Mouse (Mus musculus) CH12.LX (cell line): ENCODE results near the gene Ap1s3. TPM values are rescaled to one million over a fixed set of nuclear protein-coding genes. Genes with fewer than 3 reads are reported as not detected.

ENCODE experiments used
- DNase-seq: peaks from one replicate; pipeline ENCODE4 v3.0.0-alpha.2; 2013; ENCODE audit errors: extremely low read depth
- H3K27ac ChIP-seq: 2 replicates; pipeline ENCODE4 v1.5.1; 2012; ENCODE audit warnings: low read depth, mild to moderate bottlenecking, control low read depth, moderate library complexity; ENCODE audit not compliant: insufficient read depth
- H3K27me3 ChIP-seq: replicated peaks from 2 replicates; pipeline ENCODE3; 2012; ENCODE audit warnings: inconsistent platforms
- H3K36me3 ChIP-seq, 2 experiments: replicated peaks in 1 of 2; 2 replicates each; pipeline versions ENCODE3 to v1.6.1; 2012; ENCODE audit warnings: inconsistent platforms in 1 of 2, low read length in 1 of 2, mild to moderate bottlenecking in 1 of 2, mixed read lengths in 1 of 2, moderate library complexity in 1 of 2; ENCODE audit not compliant: control insufficient read depth in 1 of 2, insufficient read depth in 1 of 2
- H3K4me1 ChIP-seq, 2 experiments: 2 replicates each; pipeline ENCODE4 v1.6.1; 2012; ENCODE audit warnings: inconsistent platforms in 1 of 2, moderate library complexity in 1 of 2; ENCODE audit not compliant: insufficient read depth in 2 of 2, control insufficient read depth in 1 of 2
- H3K4me2 ChIP-seq: 2 replicates; pipeline ENCODE4 v1.6.1; 2012; ENCODE audit warnings: low read depth, mild to moderate bottlenecking, control low read depth; ENCODE audit not compliant: poor library complexity, insufficient read depth, severe bottlenecking
- H3K4me3 ChIP-seq, 3 experiments: fragments of 150-350 bp in 1 of 3; sonication (generic) in 1 of 3; replicated peaks in 1 of 3; 2 replicates each; pipeline versions ENCODE3 to v1.5.1; 2011 to 2012; ENCODE audit warnings: low read depth in 2 of 3, low read length in 2 of 3, mild to moderate bottlenecking in 2 of 3, moderate library complexity in 2 of 3, control low read depth in 1 of 3, improper control_type of control experiment in 1 of 3, inconsistent platforms in 1 of 3, mixed read lengths in 1 of 3; ENCODE audit not compliant: poor library complexity in 1 of 3
- H3K79me2 ChIP-seq: replicated peaks from 2 replicates; pipeline ENCODE4 v1.6.1; 2012; ENCODE audit warnings: mild to moderate bottlenecking, moderate library complexity; ENCODE audit not compliant: control insufficient read depth, poor library complexity, insufficient read depth, severe bottlenecking; ENCODE audit errors: extremely low read depth
- H3K9ac ChIP-seq: 2 replicates; pipeline ENCODE4 v1.6.1; 2012; ENCODE audit warnings: low read depth, mild to moderate bottlenecking, control low read depth, moderate library complexity; ENCODE audit not compliant: insufficient read depth
- H3K9me3 ChIP-seq: replicated peaks from 2 replicates; pipeline ENCODE3; 2012; ENCODE audit warnings: low read length, inconsistent platforms, mixed read lengths
- BHLHE40 ChIP-seq: IDR thresholded peaks from 2 replicates; pipeline ENCODE4 v1.6.1; 2011; ENCODE audit warnings: mild to moderate bottlenecking, low read depth, low read length, improper control_type of control experiment
- CTCF ChIP-seq, 2 experiments: IDR thresholded peaks in 1 of 2; conservative IDR thresholded peaks in 1 of 2; 2 replicates each; pipeline ENCODE4 v1.5.1; 2011 to 2012; ENCODE audit warnings: low read depth in 2 of 2, low read length in 2 of 2, improper control_type of control experiment in 1 of 2, inconsistent platforms in 1 of 2, mild to moderate bottlenecking in 1 of 2, moderate library complexity in 1 of 2
- E2F4 ChIP-seq: IDR thresholded peaks from 2 replicates; pipeline ENCODE4 v1.6.1; 2011; ENCODE audit warnings: low read depth, low read length, improper control_type of control experiment; ENCODE audit not compliant: insufficient replicate concordance
- ELF1 ChIP-seq: IDR thresholded peaks from 2 replicates; pipeline ENCODE4 v1.6.1; 2014; ENCODE audit warnings: low read depth, mild to moderate bottlenecking, inconsistent platforms, low read length, improper control_type of control experiment
- HCFC1 ChIP-seq: IDR thresholded peaks from 2 replicates; pipeline ENCODE4 v1.6.1; 2012; ENCODE audit warnings: low read depth, mild to moderate bottlenecking, inconsistent platforms, low read length, improper control_type of control experiment
- IRF4 ChIP-seq: IDR thresholded peaks from 2 replicates; pipeline ENCODE4 v1.6.1; 2014; ENCODE audit warnings: low read depth, mild to moderate bottlenecking, inconsistent platforms, low read length, improper control_type of control experiment
- KAT2A ChIP-seq: IDR thresholded peaks from 2 replicates; pipeline ENCODE4 v1.6.1; 2012; ENCODE audit warnings: low read length, improper control_type of control experiment, inconsistent platforms; ENCODE audit not compliant: insufficient replicate concordance
- NELFE ChIP-seq: IDR thresholded peaks from 2 replicates; pipeline ENCODE4 v1.6.1; 2011; ENCODE audit warnings: low read depth, low read length, improper control_type of control experiment
- RAD21 ChIP-seq: IDR thresholded peaks from 2 replicates; pipeline ENCODE4 v1.6.1; 2011; ENCODE audit warnings: low read depth, mild to moderate bottlenecking, low read length, improper control_type of control experiment, moderate library complexity
- SMC3 ChIP-seq: IDR thresholded peaks from 2 replicates; pipeline ENCODE4 v1.6.1; 2011; ENCODE audit warnings: low read depth, low read length, improper control_type of control experiment
- UBTF ChIP-seq: IDR thresholded peaks from 2 replicates; pipeline ENCODE4 v1.6.1; 2012; ENCODE audit warnings: low read depth, mild to moderate bottlenecking, inconsistent platforms, low read length, improper control_type of control experiment, moderate library complexity
- ZC3H11A ChIP-seq: IDR thresholded peaks from 2 replicates; pipeline ENCODE4 v1.6.1; 2012; ENCODE audit warnings: low read depth, mild to moderate bottlenecking, inconsistent platforms, low read length, improper control_type of control experiment
- ZNF384 ChIP-seq: IDR thresholded peaks from 2 replicates; pipeline ENCODE4 v1.6.1; 2012; ENCODE audit warnings: low read depth, low read length, improper control_type of control experiment, inconsistent platforms
- dilution Hi-C: fragments of 300-500 bp; cut with MboI; formaldehyde crosslinking; loops from 2 replicates; pipeline ENCODE4 v1.14.3; 2020; ENCODE audit warnings: low sequenced_read_pairs; ENCODE audit not compliant: extremely low pct_unique_long_range_greater_than_20kb, extremely low pct_ligation_motif_present
- in situ Hi-C: fragments of 300-500 bp; cut with MboI; formaldehyde crosslinking; loops from 3 replicates; pipeline ENCODE4 v1.14.3; 2019; ENCODE audit warnings: low sequenced_read_pairs, low pct_ligation_motif_present, low pct_unique_long_range_greater_than_20kb, mixed read lengths
- polyA plus RNA-seq: library from polyadenylated mRNA; unstranded; fragments of >175 nt; gene quantifications from 2 replicates; pipeline ENCODE4 v1.2.1, GENCODE M21; 2012; ENCODE audit warnings: low read depth; ENCODE audit not compliant: insufficient read length
- total RNA-seq, 2 experiments: library from RNA; depleted of rRNA; stranded (reverse); fragments of 300-350 nt in 1 of 2; fragments of >200 nt in 1 of 2; gene quantifications; 2 replicates each; pipeline ENCODE4 v1.2.3; 2012 to 2014

Gene Ap1s3
- total and polyA plus RNA-seq, 3 experiments: 10.5 to 36.6 (median 13.9) TPM

- H3K79me2 ChIP-seq: no peaks in the 10 kb centered on the region
- H3K27ac ChIP-seq: no peak overlapping the region
- no peaks in the 10 kb centered on the region for H3K36me3 ChIP-seq
- peaks cover 6 to 17% of the 10 kb centered on the region in 2 experiments for H3K4me1 ChIP-seq
- no peak overlapping the region for H3K9ac ChIP-seq
- peak; percentile 34 for DNase-seq
- H3K27me3 ChIP-seq: no peaks in the 10 kb centered on the region
- dilution Hi-C loops (no loop called here), in situ Hi-C loops (loop anchor here (25.0 kb wide), 1 partner anchor 946 kb away; no protein-coding TSS in a partner anchor)
- H3K4me2 ChIP-seq: no peak overlapping the region
- TF ChIP-seq SMC3 (peak; percentile 65), UBTF (no peak), ZC3H11A (peak; percentile 47; the same call in 1 of the 2 replicates), RAD21 (peak; percentile 82), CTCF (conservative IDR thresholded peaks at IDR 0.05 in 1 of 2, IDR thresholded peaks at IDR 0.05 in 1 of 2; ENCODE audit: low read depth in 2 of 2, low read length in 2 of 2) (peak in 1 of 2 experiments; percentile 70; a peak in 2 of 4 replicates), ZNF384 (peak; percentile 100), HCFC1 (no peak)
- TF ChIP-seq, all 38 proteins: peak for 5
- Histone ChIP-seq H3K9me3 (no peaks in the 10 kb centered on the region), H3K4me3 (peak overlapping the region in 1 of 3 experiments; percentile 19)
These were observed 11.2 kb upstream of the Ap1s3 start for GRCm38 (mm10) chr1:79682936-79683335.

- Histone ChIP-seq H3K4me2 (no peak overlapping the region; the same call in 1 of the 2 replicates), H3K4me3 (no peak overlapping the region), H3K9ac (no peak overlapping the region), H3K27ac (no peak overlapping the region), H3K4me1 (peaks cover 6 to 17% of the 10 kb centered on the region in 2 experiments), H3K79me2 (no peaks in the 10 kb centered on the region), H3K9me3 (no peaks in the 10 kb centered on the region), H3K36me3 (no peaks in the 10 kb centered on the region), H3K27me3 (no peaks in the 10 kb centered on the region)
- in situ Hi-C loops: loop anchor here (25.0 kb wide), 1 partner anchor 943 kb away; no protein-coding TSS in a partner anchor
- dilution Hi-C loops: no loop called here
- TF ChIP-seq ZC3H11A: no peak
- TF ChIP-seq KAT2A: no peak
- peak; percentile 61 for TF ChIP-seq BHLHE40
- no peak for TF ChIP-seq ELF1
- TF ChIP-seq CTCF (conservative IDR thresholded peaks at IDR 0.05 in 1 of 2, IDR thresholded peaks at IDR 0.05 in 1 of 2; ENCODE audit: low read depth in 2 of 2, low read length in 2 of 2): no peak
- TF ChIP-seq NELFE: no peak
- no peak for TF ChIP-seq E2F4
- peak; percentile 52; the same call in 1 of the 2 replicates for TF ChIP-seq IRF4
- DNase-seq: no peak
These were observed 9.0 kb upstream of the Ap1s3 start for GRCm38 (mm10) chr1:79680777-79681176.
